Mouse (Mus musculus) adrenal gland, postnatal 25 days (tissue): ENCODE measurements around the gene Vmn1r87. TPM values are rescaled to one million over a fixed set of nuclear protein-coding genes. Genes with fewer than 3 reads are reported as not detected.
"Not testable (repeated sequence)": the region's sequence is repeated elsewhere in the genome, so short reads cannot be mapped to it uniquely, and the experiment has no call there.

Source experiments
- DNase-seq: peaks from one replicate; pipeline ENCODE4 v3.0.0; 2021; ENCODE audit warnings: mixed read lengths
- long read RNA-seq: library from polyadenylated mRNA; stranded (forward); transcript quantifications from one replicate; pipeline ENCODE4 v2.0.0, GENCODE M21; 2021
- total RNA-seq: library from RNA; stranded (reverse); gene quantifications from 2 replicates; pipeline ENCODE4 v1.2.3, GENCODE M21; 2021

The Vmn1r87 gene
- total RNA-seq: not detected in 2 replicates
- long read RNA-seq: 0 reads

GRCm38 (mm10) chr7:13140057-13140456 is at the start of gene Vmn1r87:
Gene Vmn1r87 (minus strand): TSS chr7:13140157.
- DNase-seq: no peak

DNA sequence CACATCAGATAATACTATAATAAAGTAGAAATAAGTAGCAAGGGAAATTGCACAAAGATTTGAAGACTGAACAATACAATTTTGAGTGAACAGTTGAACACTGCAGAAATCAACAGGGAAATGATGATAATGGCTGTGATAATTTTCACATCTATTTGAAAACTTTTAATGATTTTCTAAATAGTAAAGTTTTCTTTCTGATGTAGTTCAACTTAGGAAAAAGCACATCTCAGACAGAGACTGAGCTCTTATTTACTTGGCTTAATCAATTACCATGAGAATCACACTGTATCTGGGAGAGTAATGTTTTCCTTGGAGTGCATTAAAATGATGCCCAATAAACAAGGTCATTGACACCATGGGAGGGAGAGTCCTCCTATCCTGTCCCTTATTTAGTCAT is 19.3 kb upstream of the Vmn1r87 start, which contains the start of gene Vmn1r88:
Gene Vmn1r88 (plus strand): TSS at position 301 of the 400 bp plus-strand sequence.
- DNase-seq: no peak

DNA sequence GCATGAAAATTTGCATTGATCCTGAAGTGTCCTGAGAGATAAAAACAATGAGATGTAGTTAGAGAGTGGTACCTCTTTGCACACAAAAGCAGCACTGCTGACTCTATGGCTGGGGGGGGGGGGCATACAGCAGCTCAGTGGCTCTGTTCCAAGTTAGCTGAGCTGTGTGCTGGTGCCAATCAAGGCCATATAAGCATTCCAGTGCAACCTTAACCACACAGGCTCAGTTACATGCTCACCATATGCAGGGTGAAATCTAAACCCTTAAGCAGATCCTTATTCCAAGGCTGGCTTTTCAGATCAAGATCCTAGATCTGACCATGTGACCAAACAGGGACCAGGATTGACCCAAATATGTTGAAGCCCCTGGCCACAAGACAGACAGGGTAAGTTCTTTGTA is 2.6 kb downstream of the Vmn1r87 start:
- no peak for DNase-seq

- no peak for DNase-seq
Observed at GRCm38 (mm10) chr7:13131856-13132255, 8.1 kb downstream of the Vmn1r87 start.

- not testable (repeated sequence) for DNase-seq
Observed at GRCm38 (mm10) chr7:13123554-13124153, 16.3 kb downstream of the Vmn1r87 start.

DNA sequence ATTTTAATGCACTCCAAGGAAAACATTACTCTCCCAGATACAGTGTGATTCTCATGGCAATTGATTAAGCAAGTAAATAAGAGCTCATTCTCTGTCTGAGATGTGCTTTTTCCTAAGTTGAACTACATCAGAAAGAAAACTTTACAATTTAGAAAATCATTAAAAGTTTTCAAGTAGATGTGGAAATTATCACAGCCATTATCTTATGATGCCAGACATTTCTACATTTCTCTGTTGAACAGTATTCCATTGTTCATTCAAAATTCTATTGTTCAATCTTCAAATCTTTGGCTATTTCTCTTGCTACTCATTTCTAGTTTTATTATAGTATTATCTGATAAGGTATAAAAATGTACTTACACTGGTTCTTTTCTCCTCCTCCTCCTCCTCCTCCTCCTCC is 20.1 kb downstream of the Vmn1r87 start, which contains the start of gene Vmn1r86:
Gene Vmn1r86 (minus strand): TSS at position 101 of the 400 bp plus-strand sequence.
- no peak for DNase-seq

GRCm38 (mm10) chr7:13095073-13095472 is 44.9 kb downstream of the Vmn1r87 start, which contains the start of gene Vmn1r85:
Gene Vmn1r85 (minus strand): TSS chr7:13095173.
- no peak for DNase-seq

Other genes starting within 250 kb of the Vmn1r87 start
- gene Zscan22, start 242.3 kb downstream of the Vmn1r87 start, total RNA-seq: 13.6 and 17.5 TPM in 2 replicates
- gene Rps5, start 217.9 kb downstream of the Vmn1r87 start, total RNA-seq: 829 and 881 TPM in 2 replicates
- gene Rnf225, start 212.7 kb downstream of the Vmn1r87 start, total RNA-seq: 0.18 and 0.29 TPM in 2 replicates
- gene Zfp324, start 174.3 kb downstream of the Vmn1r87 start, total RNA-seq: 12.8 and 13.1 TPM in 2 replicates
- gene Zfp446, start 162.3 kb downstream of the Vmn1r87 start, total RNA-seq: 8.0 and 9.0 TPM in 2 replicates
- gene Slc27a5, start 142.0 kb downstream of the Vmn1r87 start, total RNA-seq: 6.2 TPM in 1 of 2 replicates, not detected in the other
- 273 and 297 TPM in 2 replicates for gene Trim28, start 141.0 kb downstream of the Vmn1r87 start, total RNA-seq
- 15.3 and 16.1 TPM in 2 replicates for gene Zbtb45, start 130.1 kb downstream of the Vmn1r87 start, total RNA-seq
- gene Chmp2a, start 105.3 kb downstream of the Vmn1r87 start, total RNA-seq: 218 and 223 TPM in 2 replicates
- 170 and 192 TPM in 2 replicates for gene Ube2m, start 101.9 kb downstream of the Vmn1r87 start, total RNA-seq
- 3.8 and 4.1 TPM in 2 replicates for gene Mzf1, start 85.4 kb downstream of the Vmn1r87 start, total RNA-seq
- gene Vmn1r85, start 45.0 kb downstream of the Vmn1r87 start, total RNA-seq: not detected in 2 replicates
- gene Vmn1r86, start 20.2 kb downstream of the Vmn1r87 start, total RNA-seq: not detected in 2 replicates
- 0.12 TPM in 1 of 2 replicates, not detected in the other for gene Vmn1r88, start 19.4 kb upstream of the Vmn1r87 start, total RNA-seq
- not detected in 2 replicates for gene Vmn1r89, start 72.9 kb upstream of the Vmn1r87 start, total RNA-seq
- gene Lig1, start 137.1 kb upstream of the Vmn1r87 start, total RNA-seq: 17.7 and 20.2 TPM in 2 replicates
- 13.2 and 14.5 TPM in 2 replicates for gene Zswim9, start 138.6 kb upstream of the Vmn1r87 start, total RNA-seq
- gene Pla2g4c, start 184.5 kb upstream of the Vmn1r87 start, total RNA-seq: 0.12 and 0.43 TPM in 2 replicates